Mouse (Mus musculus) Muller cell, postnatal 12 days (primary cell): ENCODE results near the gene Fbxl17.

Experiments used
- DNase-seq: peaks from one replicate; pipeline ENCODE4 v3.0.0-alpha.2; 2015; ENCODE audit errors: inconsistent ontology term

Gene Fbxl17

DNA sequence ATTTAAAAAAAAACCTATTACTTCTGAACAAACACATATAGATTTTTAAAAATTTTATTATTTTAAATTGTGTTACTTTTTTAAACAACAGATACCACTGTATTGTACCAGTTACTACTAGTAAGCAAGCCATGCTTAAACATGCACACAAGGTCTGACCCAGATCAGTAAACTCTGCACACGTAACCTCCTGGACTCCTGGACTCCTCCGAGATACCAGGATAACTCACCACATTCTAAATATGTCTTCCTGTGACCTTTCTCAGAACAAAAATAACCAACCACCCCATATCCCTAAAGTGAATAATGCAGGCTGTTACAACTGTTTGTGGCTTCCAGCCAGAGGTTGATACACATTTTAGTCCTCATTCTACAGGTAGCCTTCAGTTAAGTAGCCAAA, 170.9 kb downstream of the Fbxl17 start:
- DNase-seq: no peak

DNA sequence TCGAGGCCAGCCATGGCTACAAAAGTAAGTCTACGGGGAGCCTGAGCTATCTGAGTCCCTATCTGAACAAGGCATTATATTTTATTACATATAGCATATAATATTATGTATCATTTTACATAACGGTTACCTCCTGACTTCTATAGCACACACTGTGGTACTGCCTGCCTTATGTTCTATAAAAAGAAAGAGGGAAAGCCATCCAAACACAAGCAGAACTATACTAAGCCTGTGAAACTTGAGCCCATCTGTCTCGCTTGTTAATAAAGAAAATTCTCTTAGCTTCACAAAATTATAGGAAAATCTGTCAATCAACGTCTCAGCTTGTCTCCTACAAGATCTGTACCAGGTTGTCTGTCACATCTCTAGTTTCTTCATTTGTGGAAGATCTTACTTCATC, 173.6 kb downstream of the Fbxl17 start:
- DNase-seq: no peak

DNA sequence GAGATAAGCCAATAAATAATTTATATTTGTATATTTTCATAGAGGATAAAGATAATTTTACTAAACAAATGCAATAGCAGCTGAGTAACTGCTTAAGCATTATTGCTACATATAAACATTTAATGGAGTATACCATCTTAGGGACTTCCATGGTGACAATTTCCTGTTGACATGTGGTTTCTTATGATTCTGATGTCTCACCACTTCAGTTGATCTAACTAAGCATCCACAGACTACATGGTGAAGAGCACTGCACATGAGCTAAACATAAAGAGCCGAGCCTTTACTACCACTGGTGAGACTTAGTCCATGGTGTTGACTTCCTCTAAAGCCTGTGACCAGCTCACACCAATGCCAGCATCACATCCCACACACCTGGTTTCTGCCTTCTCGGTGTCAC, 175.1 kb downstream of the Fbxl17 start:
- no peak for DNase-seq

DNA sequence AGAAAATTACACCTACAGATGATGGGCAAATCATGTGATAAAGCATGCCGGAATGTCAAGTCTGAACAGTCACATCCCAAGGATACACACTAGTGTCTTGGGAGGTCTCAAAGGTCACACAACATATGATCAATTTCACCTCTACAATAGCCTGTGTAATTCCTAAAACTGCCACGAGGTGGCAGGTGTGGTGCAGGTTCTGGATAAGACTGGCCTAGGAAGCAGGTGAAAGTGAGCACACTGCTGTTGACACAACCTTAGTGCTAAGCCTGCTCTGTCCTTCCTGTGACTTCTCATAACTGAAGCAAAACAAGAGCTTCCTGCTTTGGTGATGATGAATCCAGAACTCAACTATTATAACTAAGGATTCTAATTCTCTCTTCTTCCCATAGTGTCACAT, 175.8 kb downstream of the Fbxl17 start:
- peak; percentile 44 for DNase-seq

DNA sequence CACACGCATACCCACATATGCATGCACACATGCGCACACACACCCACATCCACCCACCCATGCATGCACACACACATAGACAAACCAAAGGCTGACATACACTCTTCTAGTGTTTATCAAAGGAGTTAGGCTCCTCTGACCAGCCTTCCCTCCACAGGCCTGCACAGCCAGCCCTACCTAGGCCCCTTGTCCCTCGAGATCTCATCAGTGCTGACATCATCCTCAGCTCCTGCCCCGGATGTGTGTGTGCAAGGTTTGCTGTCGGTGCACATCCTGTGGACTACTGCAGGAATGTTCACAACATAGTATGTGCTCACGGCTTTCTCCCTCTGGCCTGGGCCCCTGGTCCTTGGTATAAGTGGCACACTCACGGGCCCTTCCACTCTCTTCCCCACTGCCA, 177.0 kb downstream of the Fbxl17 start:
- no peak for DNase-seq

DNA sequence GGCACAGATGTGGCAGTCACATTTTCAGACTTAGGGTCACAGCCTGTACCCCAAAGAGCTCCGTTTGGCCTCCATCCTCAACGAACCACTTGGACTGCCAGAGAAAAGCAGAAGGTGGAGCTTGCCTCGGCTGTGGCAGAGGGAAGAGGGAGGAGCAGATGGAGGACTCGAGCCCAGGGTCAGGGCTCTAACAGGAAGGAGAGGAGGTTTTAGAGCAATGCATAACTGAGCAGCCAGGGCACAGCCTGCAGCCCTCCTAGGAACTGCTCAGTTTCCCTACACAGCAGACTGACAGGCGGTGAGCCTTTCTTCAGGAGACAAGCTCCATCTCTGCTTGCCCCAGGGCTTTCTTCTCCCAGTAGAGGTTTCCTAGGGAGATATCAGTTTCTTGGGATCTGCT, 178.5 kb downstream of the Fbxl17 start:
- DNase-seq: no peak

DNA sequence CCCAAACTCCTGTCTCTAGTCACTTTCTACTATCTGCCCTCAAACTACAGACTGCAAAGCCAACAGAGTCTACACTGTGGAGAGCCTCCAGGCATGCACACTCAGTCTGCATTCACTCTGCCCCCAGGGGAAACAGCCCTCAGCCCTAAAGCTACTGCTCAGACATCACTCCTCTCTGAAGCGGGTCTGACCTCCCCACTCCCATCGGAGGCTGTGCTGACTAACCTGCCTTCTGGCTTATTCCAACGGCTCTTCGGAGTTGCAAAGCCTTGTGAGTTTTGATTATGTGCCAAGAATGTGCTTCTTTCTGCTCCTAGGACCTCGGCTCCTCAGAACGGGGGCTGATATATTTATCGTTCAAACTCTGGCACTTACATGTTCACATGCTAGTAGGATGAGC, 182.3 kb downstream of the Fbxl17 start:
- peak; percentile 50 for DNase-seq

DNA sequence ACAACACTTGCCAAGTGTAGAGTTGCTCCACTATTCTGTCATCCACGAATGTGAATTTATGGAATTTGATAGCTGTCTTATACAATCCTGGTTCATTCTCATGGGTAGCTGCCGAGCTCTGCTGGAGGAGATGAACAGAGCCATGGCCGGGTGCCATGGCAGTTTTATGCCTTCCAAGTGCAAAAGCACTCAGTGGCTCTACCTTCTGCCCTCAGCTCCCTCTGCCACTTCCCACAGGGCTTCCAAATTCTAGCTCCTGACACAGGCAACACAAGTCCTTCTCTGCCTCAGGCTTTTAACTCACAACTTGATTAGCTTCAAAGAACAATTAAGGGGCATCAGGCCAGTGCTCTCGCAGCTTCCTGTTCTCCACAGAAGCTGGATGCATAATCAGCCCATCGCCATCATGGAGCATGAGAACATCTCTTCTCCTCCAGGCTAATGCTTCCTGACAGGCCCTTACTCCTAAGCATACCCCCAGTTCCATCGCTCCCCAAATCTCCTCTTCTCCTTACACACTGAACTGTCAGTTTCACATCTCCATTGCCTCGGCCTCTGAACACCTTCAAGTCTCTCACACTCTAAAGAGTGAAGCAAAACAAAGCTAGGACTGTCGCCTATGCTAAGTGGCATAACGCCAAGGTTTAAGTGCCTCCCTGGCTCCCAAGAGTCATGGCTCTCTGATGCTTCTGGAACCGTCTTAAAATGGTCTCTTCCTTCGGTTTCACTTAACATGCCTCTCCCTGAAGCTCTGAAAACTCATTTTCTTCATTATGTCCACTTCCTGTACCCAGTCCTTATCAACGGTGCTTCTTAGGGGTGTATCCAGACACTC, 184.0 kb downstream of the Fbxl17 start:
- peak; percentile 64 for DNase-seq

DNA sequence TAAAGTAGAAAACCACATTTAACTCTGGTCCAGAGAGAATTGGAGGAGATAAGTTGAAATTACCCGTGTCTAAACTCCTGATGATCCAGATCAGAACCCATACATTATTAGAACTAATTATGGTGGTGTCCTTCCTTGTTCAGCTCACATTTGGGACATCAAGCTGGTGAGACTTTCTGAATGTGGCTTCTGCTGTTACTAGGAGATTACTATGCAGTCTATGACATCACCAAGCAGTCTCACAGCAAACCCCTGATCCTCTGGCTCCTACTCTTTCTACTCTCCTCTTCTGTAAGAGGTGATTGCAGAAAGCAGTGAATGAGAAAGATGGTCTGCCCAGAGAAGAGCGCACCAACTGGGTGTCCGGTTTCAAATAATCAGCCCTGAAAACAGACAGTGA, 187.0 kb downstream of the Fbxl17 start:
- DNase-seq: no peak

DNA sequence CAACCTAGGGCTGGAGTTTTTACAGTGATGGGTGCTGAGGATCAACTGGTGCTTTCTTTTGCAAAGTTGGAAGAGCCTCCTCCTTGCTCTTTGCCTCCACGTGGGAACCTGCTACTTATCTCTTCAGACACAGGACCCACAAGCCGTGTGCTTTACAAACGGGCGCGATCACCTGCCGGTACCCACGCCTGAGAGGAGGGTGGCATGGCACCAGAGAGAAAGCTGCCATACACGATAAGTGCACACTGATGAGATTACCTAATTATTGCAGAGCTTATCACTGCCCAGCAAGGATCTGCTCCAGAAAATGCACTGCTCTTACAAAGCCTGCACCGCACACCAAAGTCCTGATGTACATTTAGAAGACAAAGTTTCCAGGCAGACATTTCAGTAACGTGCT, 187.5 kb downstream of the Fbxl17 start:
- no peak for DNase-seq

DNA sequence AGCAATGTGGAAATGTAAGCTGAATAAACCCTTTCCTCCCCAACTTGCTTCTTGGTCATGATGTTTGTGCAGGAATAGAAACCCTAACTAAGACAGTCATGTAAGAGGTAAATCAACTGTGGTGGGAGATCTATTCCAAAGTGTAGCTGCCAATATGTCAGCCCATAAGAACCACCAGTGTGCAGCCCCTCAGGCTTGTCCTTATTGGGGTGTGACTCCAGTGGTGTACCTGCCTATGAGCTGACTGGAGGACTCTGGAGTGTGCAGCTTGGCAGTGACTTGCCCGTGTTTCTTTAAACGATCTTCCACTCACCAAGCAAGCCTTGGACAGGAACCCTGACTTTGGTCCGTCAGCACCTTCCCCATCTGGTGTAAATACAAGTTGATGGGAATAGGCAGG, 188.2 kb downstream of the Fbxl17 start:
- DNase-seq: no peak

DNA sequence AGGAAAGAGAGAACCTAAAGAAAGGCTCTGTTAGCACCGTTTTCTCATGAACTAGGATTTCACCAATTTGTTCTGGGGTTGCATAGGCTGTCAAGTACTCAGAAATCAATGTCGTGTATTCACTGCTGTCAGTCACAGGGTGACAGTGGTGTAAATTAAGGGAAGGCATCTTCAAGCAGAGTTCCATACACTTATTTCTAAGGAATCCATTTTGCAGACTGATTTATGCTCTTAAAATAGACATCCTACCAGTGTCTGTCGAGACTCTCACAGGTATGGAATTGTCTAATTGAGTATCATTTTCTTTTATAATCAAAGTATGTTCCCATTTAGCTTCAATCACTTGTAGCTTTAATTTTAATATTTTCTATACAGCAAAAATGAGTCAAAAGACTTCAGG, 189.8 kb downstream of the Fbxl17 start:
- no peak for DNase-seq

DNA sequence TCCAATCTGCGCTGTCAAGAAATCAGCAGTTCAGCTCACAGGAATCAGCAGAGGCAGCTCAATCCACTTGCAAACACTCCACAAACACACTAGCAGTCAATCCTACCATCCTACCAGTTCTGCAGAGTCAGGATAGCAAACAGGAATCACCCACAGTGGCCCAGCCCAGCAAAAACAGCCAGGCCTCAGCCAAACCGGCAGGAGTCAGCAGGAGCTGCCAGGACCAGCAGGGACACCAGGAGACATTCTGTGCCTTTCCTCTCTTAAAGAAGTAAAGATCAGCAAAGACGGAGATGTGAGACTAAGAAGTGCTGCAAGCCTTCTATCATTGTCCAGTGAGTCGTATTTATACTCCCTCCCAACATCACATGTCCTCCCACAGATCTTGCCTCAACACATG, 196.0 kb downstream of the Fbxl17 start:
- no peak for DNase-seq

DNA sequence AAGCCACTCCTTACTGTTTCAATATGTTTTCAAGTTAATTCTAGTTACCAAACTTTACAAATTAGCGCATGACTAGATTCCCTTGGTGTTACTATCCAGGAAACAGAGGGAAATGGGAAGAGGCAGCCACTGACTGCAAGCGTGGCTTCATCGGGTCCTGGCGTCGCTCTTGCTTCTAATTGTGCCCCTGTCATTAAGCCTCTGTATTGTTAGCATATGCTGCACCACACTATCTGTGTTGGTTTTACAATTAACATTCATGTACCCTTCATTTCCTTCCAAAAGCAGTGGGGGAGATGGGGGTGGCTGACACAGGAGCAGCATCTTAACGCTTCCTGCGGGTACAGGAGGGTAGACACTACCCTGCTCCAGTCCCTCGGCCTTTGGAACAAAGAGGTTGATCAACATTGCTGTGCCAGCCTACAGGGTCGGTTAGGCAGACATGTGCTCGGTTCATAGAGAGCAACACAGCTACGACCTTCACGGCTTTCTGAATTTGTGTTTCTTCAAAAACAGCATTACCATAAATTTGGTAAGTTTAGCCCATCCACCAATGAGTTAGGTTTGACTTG, 197.9 kb downstream of the Fbxl17 start:
- no peak for DNase-seq

DNA sequence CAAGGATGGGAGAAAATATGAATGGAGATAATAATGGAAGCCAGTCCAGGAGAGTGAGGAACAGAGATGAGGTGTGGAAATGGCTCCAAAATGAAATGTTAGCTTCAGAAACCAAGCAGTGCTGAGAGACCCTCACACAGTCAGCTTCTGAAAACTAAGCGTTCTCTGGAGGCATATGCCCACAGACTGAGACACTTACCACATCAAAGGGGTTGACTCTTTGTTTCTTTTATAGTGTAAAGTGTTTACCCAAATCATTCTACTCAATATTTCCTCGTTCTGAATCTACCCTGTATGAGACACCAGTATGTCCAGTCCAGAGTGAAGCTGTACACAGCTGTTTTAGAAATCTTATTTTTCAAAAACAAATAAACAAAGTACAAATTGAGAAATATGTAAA, 204.3 kb downstream of the Fbxl17 start:
- no peak for DNase-seq

DNA sequence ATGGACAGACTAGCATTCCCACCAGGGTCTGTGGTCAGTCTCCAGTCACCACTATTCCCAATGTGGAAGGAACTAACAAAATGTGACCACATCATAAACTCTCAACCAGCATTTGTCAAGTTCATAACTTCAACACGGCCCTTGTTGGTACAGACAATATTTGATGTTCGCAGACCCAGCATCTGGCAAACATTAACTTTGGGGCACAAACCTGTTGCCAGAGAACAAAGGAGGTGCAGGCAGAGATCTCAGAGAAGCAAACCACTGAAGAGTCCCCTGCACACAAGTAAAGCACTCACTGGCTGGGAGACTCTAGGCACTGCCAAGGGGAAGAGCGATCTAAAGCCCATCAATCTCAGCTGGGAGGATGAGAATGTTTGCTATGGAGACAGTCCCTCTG, 204.9 kb downstream of the Fbxl17 start:
- DNase-seq: no peak

DNA sequence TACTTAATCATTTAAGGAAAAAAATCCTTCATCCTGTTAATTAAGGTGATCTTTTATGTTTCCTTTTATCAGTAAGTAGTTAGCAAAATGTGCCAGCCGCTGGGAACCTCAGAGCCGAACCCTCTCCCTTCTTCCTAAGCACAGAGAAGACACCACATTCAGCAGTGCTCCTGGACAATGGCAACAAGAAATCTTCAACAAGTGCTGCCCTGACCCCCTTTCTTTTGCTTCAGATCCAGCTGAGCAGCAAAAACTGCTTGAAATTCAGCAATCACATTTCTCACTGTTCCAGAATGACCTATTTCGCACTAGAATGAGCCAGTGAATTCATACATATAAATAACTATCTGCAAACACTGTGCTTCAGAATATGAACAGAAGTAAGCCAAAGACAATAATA, 205.8 kb downstream of the Fbxl17 start:
- DNase-seq: no peak

DNA sequence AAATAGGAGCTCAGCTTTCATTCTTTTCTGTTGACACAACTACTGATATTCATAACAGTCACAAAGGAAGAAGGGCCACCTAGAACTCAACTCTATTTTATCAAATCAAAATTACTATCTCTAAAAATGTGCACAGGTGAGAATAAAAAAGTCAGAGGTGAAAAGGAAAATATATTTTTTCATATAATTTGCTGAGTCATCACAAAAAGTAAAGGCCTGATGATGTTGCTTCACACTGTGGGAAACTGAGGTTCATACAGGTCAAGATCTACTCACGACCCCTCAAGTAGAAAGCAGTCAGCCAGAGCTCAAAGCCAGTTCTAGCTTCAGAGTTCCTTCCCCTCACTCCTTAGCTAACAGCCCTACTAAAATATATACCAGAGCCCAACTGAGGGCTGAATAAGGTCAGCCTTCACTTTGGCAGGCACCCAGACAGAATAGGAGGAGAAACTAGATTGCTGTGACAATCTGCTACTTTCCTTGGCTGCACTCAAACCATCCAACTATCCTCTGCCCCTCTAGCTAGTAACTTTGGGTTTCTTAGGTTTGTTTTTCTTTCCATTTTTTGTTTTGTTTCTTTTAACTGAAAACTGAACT, 210.4 kb downstream of the Fbxl17 start:
- no peak for DNase-seq

DNA sequence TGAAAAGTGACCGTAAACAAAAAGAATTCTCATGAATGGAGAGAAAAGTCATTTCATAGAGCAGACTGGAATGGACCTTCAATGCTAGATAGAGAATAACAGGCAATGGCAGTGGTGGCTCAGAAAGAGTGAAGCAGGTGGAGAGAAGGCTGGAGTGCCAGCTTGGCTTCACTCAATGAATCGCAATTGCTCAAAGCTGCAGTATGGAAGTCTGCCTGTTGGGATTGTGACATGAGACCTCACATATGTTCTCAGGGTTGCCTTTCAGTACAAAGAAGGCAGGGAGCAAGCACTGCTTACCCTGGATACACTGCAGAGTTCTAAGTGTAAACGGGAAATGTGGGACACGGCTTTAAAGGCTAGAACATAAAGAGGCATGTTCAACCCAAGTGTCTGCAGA, 211.0 kb downstream of the Fbxl17 start:
- no peak for DNase-seq

DNA sequence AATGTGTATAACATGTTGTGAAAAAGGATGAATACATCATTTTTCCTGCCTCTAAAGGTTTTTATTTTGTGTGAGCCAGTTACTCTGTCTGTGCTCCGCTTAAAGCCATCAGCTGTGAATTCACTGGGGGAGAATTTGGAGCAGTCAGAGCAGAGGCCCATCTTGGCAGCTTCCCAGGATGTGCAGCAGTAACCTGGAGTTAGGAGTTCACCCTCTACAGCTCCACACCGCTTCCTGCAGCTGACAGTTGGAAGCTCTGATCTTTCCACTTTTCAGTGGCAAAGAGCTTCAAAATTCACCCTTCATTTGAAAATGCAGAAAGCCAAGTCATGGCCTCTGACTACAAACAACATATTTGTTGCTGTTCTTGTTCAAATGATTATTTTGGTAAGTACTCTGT, 212.4 kb downstream of the Fbxl17 start:
- DNase-seq: peak; percentile 56

DNA sequence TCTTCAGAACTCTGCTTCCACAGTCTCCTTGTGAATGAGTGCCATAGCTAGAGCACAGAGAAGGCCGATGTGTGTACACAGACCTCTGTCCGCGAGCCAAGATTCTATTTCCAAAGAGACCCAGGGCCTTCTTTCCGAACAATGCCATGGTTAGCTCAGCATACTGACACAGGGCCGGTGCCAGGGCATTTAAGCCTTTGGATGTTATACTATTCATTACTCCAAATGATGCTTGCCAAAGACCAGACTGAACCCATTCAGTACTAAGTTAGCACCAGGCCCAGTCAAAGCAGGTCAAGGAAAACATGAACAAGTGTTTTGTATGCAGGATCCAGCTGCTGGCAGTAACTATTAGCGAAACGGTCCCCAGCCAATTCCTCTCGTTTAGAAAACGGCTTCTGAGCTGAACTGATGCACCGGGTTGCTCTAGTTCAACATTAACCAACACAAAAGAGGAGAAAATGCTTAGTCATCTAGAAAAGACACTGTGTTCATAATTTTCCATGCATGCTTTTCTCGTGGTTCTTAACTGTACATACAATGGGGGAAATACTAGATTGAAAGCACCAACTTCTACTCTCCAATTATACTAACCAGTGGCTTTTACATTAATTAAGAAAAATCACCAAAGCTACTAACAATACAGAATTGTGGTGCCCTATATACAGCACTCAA, 214.4 kb downstream of the Fbxl17 start:
- DNase-seq: peak; percentile 90

DNA sequence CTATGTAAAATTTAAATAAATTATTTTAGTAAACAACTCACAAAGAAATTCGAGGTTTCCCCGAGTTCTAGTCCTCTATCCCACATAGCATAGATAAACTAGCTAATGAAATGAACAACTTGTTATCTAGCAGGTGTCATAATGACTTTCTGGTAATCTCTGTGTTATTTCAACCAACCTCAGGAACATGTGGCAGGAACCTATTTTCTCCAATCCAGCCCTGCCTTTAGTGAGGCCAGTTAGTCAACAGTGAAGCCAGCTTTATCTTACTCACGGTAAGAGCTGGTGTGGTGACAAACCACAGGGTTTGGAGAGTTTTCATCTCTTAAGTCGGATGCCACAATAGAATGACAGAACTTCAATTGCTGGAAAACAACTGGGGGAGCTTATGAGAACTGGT, 215.7 kb downstream of the Fbxl17 start:
- no peak for DNase-seq

DNA sequence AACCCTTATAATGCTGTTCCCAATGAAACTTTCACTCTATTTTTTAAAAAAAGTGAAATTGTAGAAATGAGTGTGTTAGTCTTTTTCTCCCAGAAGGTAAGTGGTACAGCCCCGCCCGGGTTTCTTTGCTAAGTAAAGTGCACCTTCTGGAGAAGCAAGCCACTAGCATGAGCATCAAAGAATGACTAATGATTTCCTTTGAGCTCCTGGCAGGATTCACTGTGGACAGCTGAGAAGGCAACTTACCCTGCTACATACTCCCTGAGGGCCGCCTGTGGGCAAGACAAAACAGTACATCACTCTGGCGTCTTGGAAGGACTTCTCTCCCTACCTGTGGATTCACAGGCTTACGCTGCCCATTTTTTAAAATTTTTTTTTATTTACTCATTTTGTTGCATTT, 217.8 kb downstream of the Fbxl17 start:
- no peak for DNase-seq
